Mouse (Mus musculus) retina, embryonic 14.5 days (tissue): ENCODE measurements around the gene Mia3.
"Not testable (repeated sequence)": the region's sequence is repeated elsewhere in the genome, so short reads cannot be mapped to it uniquely, and the experiment has no call there.

ENCODE experiments used
- DNase-seq: peaks from one replicate; pipeline ENCODE4 v3.0.0-alpha.2; 2015; ENCODE audit warnings: low spot score

The Mia3 gene

GRCm38 (mm10) chr1:183344886-183345816 lies 24.2 kb downstream of the Mia3 start:
- peak; percentile 86 for DNase-seq

GRCm38 (mm10) chr1:183342902-183343301 lies 26.5 kb downstream of the Mia3 start:
- not testable (repeated sequence) for DNase-seq

- DNase-seq = no peak
Measured at GRCm38 (mm10) chr1:183327171-183327570, 42.2 kb downstream of the Mia3 start.

- DNase-seq = no peak
Measured at GRCm38 (mm10) chr1:183324433-183324832, 44.9 kb downstream of the Mia3 start.

GRCm38 (mm10) chr1:183323923-183324322 lies 45.4 kb downstream of the Mia3 start:
- no peak for DNase-seq

- not testable (repeated sequence) for DNase-seq
Measured at GRCm38 (mm10) chr1:183322496-183322895, 46.9 kb downstream of the Mia3 start.

DNA sequence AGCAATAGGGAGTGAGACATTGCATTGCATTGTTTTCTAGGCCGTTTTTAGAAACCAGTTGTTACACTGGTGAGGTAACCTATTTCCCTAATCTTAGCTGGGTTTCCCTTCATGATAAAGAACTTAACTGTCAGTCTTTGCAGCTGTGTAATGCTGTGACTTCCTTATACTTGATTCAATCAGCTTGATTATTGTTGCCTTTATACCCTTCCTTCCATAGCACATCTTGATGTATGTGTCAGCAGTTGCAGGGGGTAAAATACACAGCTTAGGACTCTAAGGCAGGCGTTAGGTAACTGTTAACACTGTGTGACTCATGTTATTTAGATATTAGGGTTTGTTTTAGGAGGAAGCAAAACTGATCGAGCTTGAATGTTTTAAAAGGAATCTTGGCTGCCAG lies 48.6 kb downstream of the Mia3 start:
- DNase-seq = no peak

- peak; percentile 16 for DNase-seq
Measured at GRCm38 (mm10) chr1:183315783-183316182, 53.6 kb downstream of the Mia3 start.

DNA sequence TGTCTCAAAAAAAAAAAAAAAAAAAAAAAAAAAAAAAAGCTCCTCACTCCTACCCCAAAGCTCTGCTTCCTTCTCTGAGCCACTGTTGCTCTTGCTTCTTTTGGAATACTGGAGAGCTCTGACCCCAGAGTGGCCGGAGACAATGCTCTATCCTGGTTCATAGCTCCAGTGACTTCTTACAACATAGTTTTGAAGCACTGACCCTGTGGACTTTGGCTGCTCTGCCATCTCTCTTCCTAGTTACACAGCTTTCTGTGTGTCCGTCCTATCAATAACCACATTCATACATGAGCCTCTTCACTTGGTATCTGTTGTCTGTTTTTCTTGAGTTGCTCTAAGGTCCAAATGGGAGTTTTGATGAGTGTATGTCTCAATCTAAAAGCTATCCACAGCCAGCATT lies 57.3 kb downstream of the Mia3 start:
- DNase-seq = no peak

GRCm38 (mm10) chr1:183309601-183310000 lies 59.8 kb downstream of the Mia3 start:
- not testable (repeated sequence) for DNase-seq

DNA sequence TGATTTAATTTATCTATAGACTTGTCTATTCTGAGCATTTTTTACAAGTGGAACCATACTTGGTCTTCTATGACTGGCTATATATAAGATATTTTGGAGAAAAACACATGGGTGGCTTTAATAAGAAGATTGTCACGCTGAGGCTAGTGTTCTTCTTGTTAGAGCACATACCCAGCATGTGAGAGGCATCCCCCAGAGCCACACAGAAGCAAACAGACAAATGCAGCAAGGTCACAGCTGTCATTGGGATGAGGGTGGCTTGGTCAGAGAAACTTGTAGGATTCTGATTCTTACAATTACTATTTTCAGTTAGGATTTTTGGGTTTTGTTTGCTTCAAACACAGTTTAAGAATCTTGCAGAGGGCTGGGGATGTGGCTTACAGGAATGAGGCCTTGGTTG lies 60.9 kb downstream of the Mia3 start:
- no peak for DNase-seq

DNA sequence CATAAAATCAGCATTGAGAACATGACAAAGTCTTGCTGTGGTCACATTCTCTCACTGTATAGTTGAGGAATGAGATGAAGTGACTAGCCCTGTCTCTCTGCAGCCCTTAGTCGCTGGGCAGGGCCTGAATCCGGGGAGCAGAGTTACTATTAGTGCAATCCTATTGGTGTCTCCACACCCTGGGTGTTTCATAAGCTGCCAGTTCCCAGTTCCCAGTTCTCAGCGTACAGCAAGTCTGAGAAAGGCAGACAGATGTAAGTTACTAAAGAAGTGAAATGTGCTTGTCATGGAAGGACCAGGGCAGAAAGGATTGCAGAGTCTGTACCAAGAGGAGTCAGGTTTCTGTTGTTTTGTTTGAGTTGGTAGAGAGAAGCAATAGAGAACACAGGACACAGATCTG lies 61.8 kb downstream of the Mia3 start:
- no peak for DNase-seq

DNA sequence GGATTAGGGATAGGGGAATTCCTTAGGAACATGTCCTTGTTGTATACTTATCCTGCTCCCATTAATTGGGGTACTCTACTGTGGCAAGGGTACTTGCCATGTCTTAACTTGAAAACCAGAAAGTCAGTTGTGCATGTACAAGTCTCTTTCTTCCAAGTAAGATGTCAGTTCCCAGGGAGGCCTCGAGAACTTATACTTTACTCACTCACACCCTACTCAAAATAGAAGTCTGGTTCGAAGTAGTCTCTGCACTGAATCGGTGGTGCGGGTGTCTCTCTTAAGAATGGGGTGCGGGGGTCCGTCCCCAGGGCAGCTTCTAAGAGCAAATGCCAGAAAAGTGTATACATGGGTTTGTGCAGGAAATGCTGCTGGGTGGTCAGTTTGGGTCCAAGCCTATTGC lies 70.2 kb downstream of the Mia3 start:
- DNase-seq = peak; percentile 90

DNA sequence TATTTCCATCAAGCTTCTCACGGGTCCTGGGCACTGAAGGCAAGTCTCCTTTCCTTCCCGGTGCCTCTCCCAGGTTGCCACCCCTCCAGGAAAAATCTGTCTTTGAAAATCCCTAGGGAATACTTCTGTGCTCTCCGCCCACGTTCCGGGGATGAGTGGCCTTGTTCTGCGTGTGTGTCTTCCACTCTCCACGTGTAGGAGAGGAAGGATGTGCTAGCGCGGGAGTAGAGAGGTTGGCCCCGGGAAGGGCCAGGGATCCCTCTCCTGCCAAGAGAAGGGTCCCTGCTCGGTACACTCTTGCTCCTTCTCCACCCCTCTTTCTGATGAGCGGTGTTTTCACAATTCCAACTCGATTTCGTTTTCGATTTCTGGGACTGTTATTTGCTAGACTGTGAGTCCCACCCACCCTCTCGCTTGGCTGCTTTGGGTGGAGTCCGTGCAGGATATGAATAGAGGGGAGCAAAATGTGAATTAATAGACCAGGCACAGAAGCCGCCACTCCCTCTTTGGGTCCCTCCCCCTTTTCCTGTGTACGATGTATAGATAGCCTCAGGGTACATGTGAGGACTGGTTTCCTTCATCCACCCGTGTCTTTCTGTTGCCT lies 71.4 kb downstream of the Mia3 start:
- peak; percentile 52 for DNase-seq

DNA sequence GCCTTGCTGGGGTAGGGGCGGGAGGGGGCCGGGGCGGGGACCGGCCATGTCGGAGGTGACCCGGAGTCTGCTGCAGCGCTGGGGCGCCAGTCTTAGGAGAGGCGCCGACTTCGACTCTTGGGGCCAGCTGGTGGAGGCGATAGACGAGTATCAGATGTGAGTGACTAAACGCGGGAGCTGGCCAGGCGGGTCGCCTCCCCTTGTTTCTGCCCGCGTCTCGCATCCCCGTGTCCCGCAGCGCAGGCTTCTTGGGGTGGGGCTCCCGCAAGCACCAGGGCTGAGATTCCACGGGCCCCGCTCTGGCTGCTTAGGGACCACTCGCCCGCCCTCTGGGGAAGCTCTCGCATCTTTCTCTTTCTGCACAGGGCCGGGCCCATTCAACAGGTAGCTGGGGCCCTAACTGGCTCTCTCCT lies 71.9 kb downstream of the Mia3 start:
- DNase-seq = peak; percentile 55

GRCm38 (mm10) chr1:183296877-183297383 lies 72.4 kb downstream of the Mia3 start, which contains the start of gene Brox:
Gene Brox (minus strand): TSS chr1:183297269.
- peak; percentile 92 for DNase-seq

DNA sequence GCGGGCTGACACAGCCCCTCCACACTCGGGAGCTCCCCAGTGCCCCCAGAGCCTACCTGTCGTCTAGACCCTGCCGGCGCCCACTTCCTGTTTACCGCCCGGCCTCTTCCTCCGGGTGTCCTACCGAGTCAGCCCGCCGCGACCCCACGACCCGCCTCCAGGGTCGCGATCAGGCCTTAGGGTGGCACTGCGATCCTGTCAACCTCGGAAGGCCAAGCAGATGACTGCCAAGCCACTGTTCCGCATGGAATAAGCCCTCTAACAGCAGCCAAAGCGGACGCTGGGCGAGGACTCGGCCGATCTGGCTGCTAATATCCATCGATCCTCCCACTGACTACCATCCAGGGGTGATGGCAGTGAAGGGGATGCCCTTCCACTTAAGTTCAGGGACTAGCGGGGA lies 72.9 kb downstream of the Mia3 start, which contains the start of gene Aida:
Gene Aida, plus strand, starts transcription at position 126 of the 400 bp plus-strand sequence.
- DNase-seq = no peak

GRCm38 (mm10) chr1:183289576-183289975 lies 79.8 kb downstream of the Mia3 start:
- DNase-seq = no peak

GRCm38 (mm10) chr1:183288351-183288750 lies 81.0 kb downstream of the Mia3 start:
- DNase-seq = no peak
